Mouse (Mus musculus): Measurements from ENCODE around the gene Ociad2. TPM values are rescaled to one million over a fixed set of nuclear protein-coding genes. Genes with fewer than 3 reads are reported as not detected.

Gene Ociad2
- polyA plus RNA-seq (2014; fragmentation: Illumina TruSeq; extraction: RNeasy Lipid Tissue Mini Kit (QIAGEN cat#74804); ENCODE audit: low read depth, low replicate concordance): 39.1 TPM

DNA sequence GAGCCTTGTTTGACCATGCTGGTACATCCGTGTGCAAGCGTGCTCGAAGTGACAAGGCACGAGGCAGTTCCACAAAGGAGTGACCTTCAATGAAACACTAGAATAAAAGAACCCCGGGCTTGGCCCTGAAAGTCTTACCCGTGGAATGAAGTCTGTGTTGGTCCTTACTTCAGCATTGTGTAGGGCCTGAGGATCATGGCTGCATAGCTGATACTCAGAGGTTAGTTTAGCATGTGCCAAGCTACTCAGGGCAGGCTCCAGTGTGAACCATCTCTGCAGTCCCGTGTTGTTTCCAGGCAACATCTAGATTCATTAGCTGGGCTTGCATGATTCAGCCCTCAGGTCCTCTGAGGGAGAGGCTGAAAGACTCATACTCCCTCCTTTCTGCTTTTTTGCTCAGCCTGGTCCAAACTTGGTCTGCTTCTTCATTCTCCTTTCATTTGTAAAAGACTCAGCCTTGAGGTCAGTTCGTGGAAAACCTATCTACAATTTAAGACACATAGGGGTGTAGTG lies at the start of gene Ociad2:
Gene Ociad2 (minus strand): TSS at position 306 of the 513 bp plus-strand sequence.

DNA sequence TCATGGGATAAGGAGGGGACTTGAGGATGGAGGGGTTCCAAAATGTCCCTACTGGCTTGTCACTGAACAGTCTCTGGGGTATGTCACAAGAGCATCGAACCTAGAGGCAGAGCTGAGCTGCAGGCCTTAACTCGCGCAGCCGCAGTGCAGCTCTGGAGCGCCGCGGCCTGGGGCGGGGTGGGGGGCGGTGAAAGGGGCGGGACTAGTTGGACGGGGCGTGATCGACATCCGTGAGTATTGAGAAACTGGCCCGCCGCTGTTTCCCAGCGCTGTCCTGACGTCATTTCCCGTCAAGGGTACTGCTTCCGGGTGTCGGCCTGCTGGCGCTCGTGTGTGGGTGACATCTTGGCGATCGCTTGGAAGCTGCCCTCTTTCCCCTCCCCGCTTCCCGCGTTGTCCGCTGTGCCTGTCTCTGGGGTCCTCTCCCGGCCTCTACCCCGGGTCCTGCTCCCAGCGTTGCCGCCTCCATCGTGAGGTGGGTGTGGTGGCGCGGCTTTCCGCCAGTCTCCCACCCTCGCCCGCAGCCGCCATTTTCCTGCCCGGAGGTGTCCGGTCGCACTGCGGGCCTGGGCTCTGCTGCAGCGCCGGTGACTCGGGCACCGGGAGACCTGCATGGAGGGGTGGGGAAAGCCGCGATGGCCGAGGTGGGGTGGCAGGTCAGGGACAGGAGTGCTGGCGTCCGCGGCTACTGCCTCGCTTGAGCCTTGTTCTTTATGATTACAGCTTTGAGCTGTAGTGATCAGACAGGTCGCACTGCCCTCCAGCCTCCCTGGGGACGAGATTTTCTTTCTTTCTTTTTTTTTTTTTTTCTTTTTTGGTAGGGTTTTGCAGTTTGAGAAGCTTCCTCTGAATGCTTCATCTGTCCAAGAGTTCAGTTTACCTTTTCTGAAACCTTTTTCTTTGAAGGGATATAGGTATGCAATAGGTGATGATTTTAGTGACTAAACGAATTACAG lies 48.0 kb downstream of the Ociad2 start, which contains the start of gene Ociad1:
Gene Ociad1 (plus strand): TSS at position 283 of the 956 bp plus-strand sequence.

Other genes with a start within 250 kb of the Ociad2 start
- 60.6 TPM for gene Fryl, start 84.4 kb downstream of the Ociad2 start, polyA plus RNA-seq (2014; fragmentation: Illumina TruSeq; extraction: RNeasy Lipid Tissue Mini Kit (QIAGEN cat#74804); ENCODE audit: low read depth, low replicate concordance)
- 775 TPM for gene Ociad1, start 48.2 kb downstream of the Ociad2 start, polyA plus RNA-seq (2014; fragmentation: Illumina TruSeq; extraction: RNeasy Lipid Tissue Mini Kit (QIAGEN cat#74804); ENCODE audit: low read depth, low replicate concordance)
- not detected for gene Cwh43, start 65.0 kb upstream of the Ociad2 start, polyA plus RNA-seq (2014; fragmentation: Illumina TruSeq; extraction: RNeasy Lipid Tissue Mini Kit (QIAGEN cat#74804); ENCODE audit: low read depth, low replicate concordance)
- gene Dcun1d4, start 140.0 kb upstream of the Ociad2 start, polyA plus RNA-seq (2014; fragmentation: Illumina TruSeq; extraction: RNeasy Lipid Tissue Mini Kit (QIAGEN cat#74804); ENCODE audit: low read depth, low replicate concordance): 85.7 TPM